Mouse (Mus musculus) induced T-regulatory cell, adult 2 months (primary cell): Measurements from ENCODE around the gene Rbfox3.

ENCODE experiments used
- DNase-seq: peaks from one replicate; pipeline ENCODE4 v3.0.0-alpha.2; 2012; ENCODE audit warnings: low read depth

Gene Rbfox3

DNA sequence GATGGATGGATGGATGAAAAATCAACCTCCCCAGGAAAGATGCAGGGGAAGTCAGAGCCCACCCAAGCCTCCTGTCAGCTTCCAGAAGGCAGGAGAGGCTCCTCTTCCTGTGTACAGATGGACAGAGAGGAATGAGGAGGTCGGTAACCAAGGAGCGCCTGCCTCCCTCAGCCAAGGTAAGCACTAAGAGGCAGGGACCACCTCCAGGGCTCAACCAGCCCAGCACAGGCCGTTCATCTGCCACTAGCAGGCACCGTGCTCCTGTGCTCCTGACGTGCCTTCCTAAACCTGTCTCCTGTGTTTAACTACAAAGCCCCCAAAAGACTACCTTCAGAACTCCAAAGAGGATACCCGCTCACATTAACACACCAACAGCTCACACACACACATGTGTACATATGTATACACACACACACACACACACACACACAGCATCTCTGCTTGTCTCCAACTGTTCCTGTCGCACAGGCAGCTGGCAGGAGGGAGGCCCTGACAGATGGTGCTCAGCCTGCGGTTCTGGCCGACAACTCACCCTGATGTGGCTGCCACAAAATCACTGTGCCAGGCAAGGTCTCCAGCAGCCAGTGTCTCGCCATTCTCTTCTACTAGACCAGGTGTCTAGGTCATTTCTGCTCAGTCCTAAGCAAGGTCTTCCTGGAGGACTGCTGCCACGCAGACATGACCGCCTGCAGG is 151.0 kb downstream of the Rbfox3 start:
- no peak for DNase-seq

DNA sequence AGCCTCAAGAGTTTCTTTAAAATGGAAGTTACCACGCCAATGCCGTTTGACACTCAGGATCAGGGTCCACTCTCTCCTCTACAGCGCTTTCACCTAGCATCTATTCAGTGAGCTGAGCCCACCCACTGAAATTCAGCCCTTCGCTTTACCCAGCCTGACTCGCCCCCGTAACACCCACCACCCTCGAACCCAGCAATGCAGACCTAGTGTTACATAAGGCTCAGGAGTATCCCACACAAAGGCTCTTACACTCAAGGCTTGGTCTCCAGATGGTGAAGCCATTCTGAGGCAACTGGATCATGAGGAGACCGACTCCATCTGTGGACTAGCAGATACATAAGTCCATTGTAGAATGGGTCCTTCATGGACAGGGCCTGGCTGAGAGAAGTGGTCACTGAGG is 152.2 kb downstream of the Rbfox3 start:
- no peak for DNase-seq

DNA sequence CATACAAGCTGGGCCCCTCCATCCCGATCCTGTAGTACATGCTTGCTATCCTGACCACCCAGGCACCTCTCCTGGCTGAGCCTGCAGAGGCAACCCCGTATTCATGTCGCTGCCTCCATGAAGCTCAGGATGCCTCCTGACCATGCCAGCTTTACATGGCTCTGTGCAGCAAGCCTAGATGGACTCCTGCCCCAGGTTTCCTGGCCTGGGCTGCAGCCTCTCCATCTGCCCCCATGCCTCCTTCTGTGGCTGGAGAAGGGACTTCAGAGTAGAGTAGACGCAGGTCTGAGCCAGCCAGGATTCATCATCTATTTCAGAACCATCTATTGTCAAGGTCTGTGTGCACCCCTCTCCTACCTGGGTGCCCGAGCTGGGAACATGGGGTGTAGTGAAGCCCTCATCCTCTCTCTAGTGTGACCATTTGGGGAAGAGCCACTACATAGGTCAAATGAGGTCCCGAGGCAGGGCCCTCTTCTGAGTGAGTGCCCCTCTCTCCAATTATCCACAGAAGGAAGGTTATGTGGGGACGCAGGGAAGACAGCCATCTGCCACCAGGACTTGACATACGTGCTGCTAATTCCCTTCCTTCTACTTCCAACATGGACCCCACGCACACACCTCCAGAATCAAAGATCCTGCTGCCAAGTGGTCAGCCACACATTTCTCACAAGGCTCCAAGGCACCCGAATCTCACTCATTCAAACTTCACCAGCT is 153.0 kb downstream of the Rbfox3 start:
- no peak for DNase-seq

DNA sequence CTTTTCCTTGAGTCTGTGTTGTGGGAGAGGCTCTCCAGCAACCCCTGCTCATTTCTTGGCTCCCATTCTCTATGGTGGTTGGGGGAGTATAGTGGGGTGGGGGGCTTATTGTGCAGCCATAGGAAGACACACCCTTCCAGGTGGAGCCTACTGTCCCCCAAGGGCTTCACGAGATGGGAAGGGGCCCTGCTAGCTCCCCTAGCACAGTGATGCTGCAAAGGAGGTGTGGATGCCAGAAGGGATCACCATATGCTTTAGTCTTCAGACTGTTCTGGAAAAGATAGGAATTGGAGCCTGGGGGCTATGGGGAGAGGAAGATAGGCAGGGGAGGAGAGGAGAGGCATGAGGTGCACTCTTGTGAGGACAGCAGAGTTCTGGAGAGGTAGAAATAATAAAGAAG is 153.9 kb downstream of the Rbfox3 start:
- DNase-seq, result no peak

DNA sequence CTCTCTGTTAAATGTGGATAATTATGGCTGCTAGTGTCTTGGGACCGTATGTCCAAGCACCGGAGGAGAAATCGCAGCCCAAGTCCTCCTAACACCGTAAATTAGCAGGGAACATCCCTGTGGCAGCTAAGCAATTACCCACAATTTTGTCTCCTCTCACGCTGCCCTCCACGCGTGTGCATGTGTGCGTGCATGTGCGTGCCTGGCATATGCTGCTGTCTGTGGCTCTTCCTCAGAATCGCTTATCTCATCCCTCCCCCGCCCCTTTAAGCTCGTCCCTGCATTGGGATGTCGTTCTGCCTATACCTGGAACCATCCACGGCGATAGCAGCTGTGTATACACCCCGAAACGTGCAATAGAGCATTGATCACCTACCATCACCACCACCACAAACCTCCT is 156.4 kb downstream of the Rbfox3 start:
- no peak for DNase-seq

DNA sequence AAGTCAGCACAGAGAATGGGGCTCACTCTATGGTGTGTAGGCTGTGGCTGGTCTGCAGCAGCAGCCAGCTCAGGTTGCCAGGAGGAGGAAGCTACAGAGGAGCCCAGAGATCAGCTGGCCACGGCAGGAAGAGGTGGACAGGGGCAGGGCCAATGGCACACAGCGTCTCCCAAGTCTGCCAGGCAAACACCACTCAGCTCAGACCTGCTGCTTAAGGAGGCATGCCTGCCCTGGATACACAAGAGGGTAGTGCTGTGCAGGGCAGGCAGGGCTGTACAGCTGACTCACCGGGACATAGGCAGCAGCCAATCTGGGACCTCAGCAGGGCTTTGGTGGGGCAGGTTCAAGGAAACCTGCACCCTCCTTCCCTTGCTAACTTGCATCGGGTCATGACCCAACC is 156.9 kb downstream of the Rbfox3 start:
- no peak for DNase-seq

DNA sequence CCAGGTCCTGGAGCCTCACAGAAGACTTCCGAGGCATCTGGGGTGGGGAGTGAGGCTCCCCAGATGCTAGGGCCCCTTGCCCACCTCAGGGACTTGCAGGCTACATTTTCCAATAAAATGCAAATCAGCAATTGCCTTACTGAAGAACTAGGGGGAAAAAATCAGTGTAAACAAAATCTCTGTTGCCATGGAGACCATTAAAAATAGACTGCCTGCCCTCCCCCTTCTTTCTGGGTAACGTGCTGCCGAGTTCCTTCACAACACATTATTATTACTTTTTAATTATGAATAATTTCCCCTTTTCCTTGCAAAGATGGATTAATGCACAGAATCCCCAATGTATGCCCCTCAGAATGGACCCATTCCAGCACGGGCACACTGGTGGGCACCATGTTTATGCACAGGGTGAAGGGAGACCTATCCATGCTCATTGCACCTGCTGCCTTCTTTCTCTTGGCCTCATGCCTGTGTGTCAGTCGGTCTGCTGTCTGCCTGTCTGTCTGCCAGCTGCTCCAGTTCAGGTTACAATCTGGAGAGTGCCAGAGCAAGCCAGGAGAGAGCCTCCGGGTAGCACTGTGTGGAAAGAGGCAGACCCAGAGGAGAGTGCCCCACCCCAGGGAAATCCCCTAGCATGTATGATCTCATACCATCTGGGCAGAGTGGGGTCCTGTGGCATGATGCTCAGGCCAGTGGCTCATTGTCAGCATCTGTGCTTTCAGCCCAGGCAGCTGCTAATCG is 159.3 kb downstream of the Rbfox3 start:
- DNase-seq, result no peak

DNA sequence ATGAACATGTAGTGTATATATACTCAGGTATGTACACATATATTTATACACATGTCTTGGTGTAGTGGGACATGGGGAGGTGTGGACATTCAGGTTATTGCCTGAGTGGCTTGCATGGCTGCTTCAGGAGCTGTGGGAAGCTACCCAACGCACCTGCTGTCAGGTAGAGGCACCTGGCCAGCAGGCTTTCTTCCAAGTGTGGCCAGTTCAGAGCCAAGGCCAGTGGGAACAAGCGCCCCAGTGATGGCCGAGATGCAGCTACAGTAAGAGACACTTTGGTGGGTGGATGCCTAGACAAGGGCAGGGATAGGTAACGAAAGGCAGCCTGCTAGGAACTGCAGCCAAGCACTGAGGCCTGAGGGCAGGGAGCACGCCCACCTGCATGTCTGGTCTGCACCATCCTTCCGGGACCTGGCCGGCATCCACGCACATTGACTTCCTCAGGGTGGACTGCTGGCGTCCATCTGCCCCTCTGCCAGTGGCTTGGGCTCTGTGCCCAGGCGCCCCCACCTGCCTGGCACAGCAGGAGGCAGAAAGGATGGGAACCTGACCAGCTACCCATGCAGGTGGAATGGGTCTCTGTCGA is 160.6 kb downstream of the Rbfox3 start:
- DNase-seq, result no peak

DNA sequence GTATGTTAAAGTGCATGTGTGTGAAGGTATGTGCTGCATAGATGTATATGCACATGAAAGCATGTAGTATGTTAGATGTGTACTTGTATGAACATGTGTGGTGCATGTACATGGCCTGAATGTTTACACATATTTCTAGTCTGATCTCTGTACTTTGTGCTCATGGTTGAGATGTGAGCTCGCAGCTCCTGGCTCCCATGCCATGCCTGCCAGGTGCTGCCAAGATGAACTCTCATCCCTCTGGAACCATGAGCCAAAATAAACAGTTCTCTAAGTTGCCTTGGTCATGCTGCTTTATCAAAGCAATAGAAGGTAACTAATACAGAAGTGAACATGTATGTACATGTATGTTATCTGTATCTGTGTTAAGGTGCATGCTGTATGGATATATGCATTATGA is 161.9 kb downstream of the Rbfox3 start:
- DNase-seq, result no peak

DNA sequence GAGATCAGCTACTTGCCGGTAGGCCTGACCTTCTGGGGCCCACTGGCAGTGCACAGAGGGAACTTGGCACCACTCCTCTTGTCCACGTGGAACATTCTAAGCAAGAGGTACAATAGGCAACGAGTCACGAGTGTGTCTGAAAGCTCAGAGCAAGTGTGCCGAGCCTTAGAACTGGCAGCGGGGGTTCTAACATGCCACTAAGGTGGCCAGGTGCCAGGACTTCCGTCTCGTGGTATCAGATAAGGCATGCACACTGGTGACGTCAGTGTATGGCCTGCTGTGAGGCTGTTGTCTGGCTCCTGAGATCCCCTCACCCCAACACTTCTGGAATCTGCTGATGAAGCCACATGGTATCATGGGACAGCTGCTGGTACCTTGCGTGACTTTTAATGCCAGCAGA is 162.8 kb downstream of the Rbfox3 start:
- peak; percentile 17 for DNase-seq

DNA sequence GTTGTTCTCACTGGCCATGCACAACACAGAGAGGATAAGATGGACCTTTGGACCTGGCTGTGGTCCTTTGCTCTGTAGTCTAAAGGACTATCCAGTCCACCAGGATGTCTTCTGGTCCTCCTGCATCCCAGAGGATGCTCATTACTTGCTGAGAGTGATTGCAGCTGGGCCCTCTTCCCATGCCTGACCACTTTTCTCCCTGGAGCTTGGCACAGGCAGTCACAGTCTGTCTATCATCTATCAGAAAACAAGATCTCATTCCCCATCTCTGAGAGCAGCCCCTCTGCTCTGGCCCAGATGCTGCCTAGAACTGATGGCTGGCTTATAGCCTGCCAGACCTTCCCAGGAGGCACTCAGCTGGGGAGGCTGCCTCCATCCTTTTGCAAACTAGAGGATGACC is 166.1 kb downstream of the Rbfox3 start:
- no peak for DNase-seq

DNA sequence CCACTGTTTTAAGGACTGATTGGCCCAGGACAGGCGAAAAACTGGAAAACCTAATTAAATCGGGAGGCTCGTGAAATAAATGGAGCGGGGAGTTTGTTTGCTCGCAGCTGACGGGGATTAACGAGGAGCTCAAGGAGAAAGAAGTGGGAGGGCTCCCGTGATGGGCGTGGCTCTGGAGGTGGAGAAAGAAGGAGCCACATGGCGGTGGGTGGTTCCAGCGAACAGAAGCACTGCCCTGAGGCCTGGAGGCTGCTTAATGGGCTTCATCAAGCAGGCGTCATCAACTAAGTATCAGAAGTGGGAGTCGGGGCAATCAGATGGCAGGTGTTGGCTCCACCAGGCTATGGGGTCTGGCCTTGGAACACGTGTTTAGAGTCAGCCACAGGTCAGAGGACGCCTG is 166.6 kb downstream of the Rbfox3 start:
- peak; percentile 41 for DNase-seq

DNA sequence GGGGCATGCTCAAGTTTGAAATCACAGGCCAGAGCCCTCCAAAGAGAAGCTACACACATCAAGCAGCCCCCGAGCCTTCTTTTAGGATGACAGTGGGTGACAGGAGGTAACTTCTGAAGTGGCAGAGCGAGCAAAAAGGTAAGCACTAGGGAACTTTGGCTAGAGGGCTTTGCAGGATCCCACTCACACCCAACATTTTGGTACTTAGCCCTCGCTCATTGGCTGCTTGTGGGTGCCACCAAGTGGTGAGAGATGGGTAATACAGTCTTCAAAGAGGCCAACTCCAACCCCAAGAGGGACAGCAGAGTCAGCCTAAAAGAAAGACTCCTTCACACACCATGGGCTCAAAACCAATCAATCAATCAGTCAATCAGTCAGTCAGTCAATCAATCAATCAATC is 168.6 kb downstream of the Rbfox3 start:
- peak; percentile 78 for DNase-seq

DNA sequence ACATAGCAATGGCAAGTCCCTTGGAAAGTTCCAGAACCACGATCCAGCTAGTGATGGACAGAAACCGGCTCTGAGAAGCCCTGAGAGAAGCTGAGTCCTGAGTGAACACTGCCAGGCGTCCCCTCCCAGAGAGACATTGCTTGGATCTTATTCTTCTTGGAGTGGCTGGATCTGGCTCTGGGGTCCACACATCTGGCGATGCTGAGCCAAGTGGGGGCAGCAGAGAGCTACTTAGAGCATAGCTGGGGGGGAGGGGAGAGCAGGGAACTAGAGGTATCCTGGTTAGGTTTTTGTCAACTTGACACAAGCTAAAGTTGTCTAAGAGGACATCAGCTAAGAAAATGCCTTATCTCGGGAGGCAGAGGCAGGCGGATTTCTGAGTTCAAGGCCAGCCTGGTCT is 170.1 kb downstream of the Rbfox3 start:
- peak; percentile 33 for DNase-seq

DNA sequence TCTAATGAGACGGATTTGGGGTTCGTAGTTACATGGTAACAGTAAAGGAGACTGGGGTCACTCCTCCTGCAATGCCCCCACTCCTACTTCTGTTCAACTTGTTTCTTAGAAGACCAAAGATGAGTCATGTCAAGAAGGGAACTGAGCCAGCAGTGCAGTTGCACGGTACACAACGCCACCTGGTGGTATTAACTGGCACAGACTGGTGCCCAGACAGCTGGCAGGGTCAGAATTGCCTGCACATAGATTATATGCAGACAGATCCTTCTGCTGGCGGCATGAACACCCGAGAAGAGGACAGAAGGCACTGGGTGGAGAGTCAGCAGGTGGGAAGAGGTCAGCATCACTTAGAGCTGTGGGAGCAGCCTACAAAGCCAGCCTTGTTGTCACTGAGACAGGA is 171.4 kb downstream of the Rbfox3 start:
- DNase-seq, result peak; percentile 80

DNA sequence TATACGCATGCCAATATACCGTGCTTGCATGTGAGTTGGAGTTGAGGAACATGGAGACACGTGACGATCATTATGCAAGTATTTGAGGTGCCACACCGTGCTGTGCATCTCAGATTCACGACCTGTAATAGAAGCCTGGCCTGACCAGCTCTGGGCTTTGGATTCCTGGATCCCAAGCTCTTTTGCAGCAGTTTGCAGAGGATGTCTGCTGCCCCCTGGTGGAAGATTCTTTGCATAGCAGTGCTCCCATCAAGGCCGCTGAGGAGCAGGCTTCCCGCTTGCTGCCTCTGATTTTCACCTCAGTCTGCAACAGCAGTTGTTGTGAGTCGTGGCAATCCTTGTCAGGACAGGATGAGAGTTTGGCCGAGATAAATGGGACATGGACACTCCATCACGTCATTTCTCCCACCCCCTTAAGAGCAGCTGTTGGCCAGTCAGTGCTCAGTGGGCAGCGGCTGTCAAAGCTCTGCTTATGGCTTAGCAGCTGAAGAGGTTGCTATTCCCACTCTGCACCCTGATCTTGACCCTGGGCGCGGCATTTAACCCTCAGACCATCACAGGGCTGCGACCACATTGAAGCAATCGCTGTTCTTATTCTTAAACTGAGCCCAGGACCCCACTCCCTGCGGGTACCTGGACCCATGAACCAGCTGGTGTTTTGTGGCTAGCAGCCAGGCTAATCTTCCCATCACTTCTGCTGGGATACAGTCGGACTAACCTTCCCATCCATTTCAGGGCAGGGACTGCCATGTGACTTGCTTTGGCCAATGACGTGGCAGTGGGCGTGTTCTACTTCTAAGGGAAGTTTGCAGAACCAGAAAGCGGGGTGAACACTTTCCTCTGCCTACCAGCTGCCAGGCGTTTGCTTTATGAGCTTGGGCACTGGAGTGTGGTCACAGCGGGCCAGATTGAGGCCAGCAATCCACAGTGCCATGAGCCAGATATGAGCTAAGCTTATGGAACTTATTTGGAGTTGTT is 172.3 kb downstream of the Rbfox3 start:
- DNase-seq, result peak; percentile 86

DNA sequence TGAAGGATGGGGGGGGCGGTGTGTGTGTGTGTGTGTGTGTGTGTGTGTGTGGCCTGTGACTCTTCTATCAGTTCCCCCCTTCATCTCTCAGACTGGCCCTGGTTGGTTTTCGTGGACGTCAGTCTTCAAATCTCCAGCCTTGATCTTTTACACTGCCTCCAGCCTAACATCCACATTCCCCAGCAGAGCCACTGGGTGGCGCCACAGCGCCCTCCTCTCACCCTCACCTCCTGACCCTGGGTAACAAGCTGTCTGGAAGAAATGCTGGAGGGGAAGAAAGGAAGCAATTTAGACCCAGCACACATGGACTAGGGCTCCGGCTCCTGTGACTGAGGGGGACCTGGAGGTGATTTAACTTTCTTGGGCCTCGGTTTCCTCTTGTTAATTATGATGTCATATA is 173.1 kb downstream of the Rbfox3 start:
- peak; percentile 64 for DNase-seq

DNA sequence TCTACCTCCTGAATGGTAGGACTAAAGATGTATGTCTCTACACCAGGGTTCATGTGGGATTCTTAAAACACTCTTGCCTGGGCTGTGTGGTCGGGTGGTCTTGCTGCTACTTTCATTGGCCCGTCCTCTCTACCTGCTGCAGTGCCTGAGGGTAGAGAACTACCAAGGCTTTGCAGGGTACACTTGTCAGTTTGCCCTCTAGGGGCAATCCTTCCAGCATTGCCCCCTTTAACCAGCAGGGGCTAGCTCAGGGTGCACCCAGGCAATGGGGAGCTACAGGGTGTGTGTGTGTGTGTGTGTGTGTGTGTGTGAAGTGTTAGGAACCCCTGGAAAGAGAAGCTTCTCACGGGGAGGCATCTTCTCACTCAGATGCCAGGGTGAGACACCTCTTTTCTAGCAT is 173.6 kb downstream of the Rbfox3 start:
- peak; percentile 44 for DNase-seq

DNA sequence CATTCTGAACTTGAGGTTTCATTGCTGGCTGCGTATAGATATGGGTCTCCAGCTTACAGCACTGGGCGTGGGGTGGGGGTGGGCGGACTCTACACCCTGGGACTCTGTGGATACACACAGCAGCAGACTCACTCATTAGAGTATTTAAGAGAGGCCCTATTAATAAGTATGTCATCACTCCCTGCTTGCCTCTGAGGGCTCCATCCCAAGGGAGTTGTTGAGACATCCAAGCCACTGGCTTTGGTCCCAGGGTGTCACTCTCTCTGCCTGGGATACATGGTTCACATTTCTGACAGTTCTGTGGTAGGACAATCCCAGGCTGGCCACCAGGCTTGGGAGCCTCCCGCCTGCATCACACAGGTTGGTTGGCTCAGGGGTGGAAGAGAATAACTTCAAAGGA is 174.4 kb downstream of the Rbfox3 start:
- DNase-seq, result no peak

DNA sequence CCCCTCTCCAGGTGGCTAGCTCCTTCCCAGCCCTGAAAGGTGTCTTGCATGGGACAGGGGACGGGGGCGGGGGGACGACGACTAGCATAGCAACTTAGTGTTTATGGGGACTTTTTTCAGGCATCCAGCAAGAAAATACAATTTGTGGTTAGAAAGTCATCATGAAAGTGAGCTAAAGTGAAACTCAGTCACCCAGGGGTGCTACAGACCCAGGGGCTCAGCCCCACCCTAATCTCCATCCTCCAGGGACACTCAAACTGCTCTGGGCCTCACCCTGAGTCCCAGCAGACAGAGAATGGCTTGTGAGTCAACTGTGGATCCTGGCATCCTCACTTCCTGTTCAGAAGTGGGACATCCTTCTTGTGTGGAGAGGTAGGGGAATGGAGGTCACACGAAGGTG is 179.7 kb downstream of the Rbfox3 start:
- DNase-seq, result peak; percentile 72

DNA sequence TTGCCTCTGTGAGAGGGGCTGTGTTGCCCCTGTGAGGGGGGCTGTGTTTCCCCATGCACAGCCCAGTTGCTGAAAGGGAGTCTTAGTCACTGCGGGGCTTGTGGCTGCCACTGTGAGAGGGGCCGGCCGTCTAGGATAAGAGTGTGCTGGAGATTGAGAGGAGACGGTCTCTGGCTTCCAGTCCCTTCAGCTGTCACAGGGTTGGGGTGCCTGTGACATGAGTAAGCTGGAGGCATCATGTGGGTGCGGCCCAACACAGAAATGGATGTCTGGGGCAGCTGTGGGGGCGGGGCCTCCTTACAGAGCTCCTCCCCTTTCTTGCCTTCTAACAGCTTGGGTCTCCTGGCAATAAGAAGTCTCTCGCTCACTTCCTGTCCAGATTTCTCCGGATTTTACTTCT is 182.0 kb downstream of the Rbfox3 start:
- DNase-seq, result peak; percentile 44

DNA sequence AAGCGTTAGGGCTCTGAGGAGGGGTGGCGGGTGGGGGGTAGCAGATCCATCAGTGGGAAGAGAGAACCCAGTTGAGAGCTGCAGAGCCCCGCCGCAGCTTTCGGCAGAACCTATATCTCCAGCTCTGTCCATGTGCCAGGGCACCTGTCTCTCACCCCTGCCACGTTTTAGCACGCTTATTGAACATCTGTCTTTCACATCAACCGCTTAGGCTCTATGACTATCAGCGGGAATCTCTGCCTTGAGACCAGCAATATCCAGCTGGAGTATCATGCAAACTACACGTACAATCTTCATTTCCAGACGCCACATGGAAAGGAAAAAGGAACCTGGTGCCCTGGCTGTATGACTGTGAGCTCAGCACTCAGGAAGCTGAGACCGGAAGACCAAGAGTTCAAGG is 182.6 kb downstream of the Rbfox3 start:
- DNase-seq, result no peak
